ENCODE assay signal across 22 mouse cellular contexts in genomic region chr8:122704612-122705011, GRCm38 (mm10). TPM values are rescaled to one million over a fixed set of nuclear protein-coding genes. Genes with fewer than 3 reads are reported as not detected.
DNase-seq lines count a peak whose midpoint lies in the region; ATAC-seq and TF ChIP-seq lines count a peak whose summit lies in the region.
"Had no signal": no experiment of that assay in that cellular context is flagged by ENCODE, and none has a peak within 500 bp of the region (broad histone marks: within the 10 kb centered on the region; RNA-seq: fewer than 3 reads in every experiment).

No protein-coding gene starts in this region.

- H3K27me3 ChIP-seq in spleen, adult 2 months (ENCODE audit: control insufficient read depth, insufficient read depth, low read length), result no peaks in the 10 kb centered on the region
- H3K27me3 ChIP-seq in intestine, embryonic 15.5 days (replicated peaks), result no peaks in the 10 kb centered on the region

- H3K4me1 ChIP-seq in spleen, adult 2 months (ENCODE audit: control insufficient read depth, insufficient read depth, insufficient read length), result peaks cover 38% of the 10 kb centered on the region
- peaks cover 5% of the 10 kb centered on the region; the same call in 1 of the 2 replicates for H3K4me1 ChIP-seq in intestine, embryonic 15.5 days (replicated peaks)

- peak overlapping the region; percentile 31 for H3K27ac ChIP-seq in spleen, adult 2 months (ENCODE audit: insufficient read depth, low read length)
- H3K27ac ChIP-seq in intestine, embryonic 15.5 days, result no peak overlapping the region
- H3K27ac ChIP-seq: embryonic facial prominence, embryonic 10.5 days; forebrain, embryonic 13.5 days; gastrocnemius, adult 2 months; heart, embryonic 10.5 days; hindbrain, embryonic 12.5 days had no signal

- no peak overlapping the region for H3K9ac ChIP-seq in intestine, embryonic 15.5 days
- H3K9ac ChIP-seq: forebrain, embryonic 13.5 days; forebrain, postnatal 0 days; hindbrain, embryonic 12.5 days had no signal

- no peak for DNase-seq in spleen, adult 2 months (ENCODE audit: low read depth in 1 of 2, low spot score in 2 of 2)
- DNase-seq in spleen, adult 18-20 months, result no peak
- DNase-seq in thymus, postnatal 25 days, result peak; percentile 29
- DNase-seq in thymus, postnatal 36 days, result no peak
- DNase-seq in induced T-regulatory cell, adult 2 months (ENCODE audit: low read depth), result peak; percentile 58
- no peak for DNase-seq in heart, adult 11 months
- DNase-seq: adrenal gland, adult 2 months; adrenal gland, postnatal 25 days; cerebellum, adult 2 months; cerebellum, postnatal 10 days; forebrain, postnatal 0 days; gastrocnemius, adult 2 months; gastrocnemius, postnatal 25 days; heart, postnatal 10 days; heart, postnatal 4 days had no signal

- TF ChIP-seq CTCF in spleen, adult 2 months (IDR thresholded peaks at IDR 0.05; ENCODE audit: extremely low read depth, insufficient read depth, insufficient read length, insufficient replicate concordance), result no peak

- no peaks in the 10 kb centered on the region for H3K9me3 ChIP-seq in intestine, embryonic 15.5 days
- H3K9me3 ChIP-seq: embryonic facial prominence, embryonic 10.5 days; forebrain, embryonic 13.5 days; heart, embryonic 10.5 days; hindbrain, embryonic 12.5 days had no signal

- no peak overlapping the region for H3K4me3 ChIP-seq in spleen, adult 2 months (ENCODE audit: extremely low read depth, insufficient read depth, insufficient read length)
- H3K4me3 ChIP-seq in intestine, embryonic 15.5 days (replicated peaks), result no peak overlapping the region
- H3K4me3 ChIP-seq: embryonic facial prominence, embryonic 10.5 days; forebrain, embryonic 13.5 days; gastrocnemius, adult 2 months; heart, embryonic 10.5 days; hindbrain, embryonic 12.5 days had no signal

- no peak for ATAC-seq in intestine, embryonic 15.5 days
- ATAC-seq: forebrain, embryonic 13.5 days; forebrain, postnatal 0 days; hindbrain, embryonic 16.5 days; Patski had no signal

- 47% methylated on average over 3 of the region's 3 CpGs for WGBS in spleen, adult 2 months
- 73% methylated on average over 3 of the region's 3 CpGs for WGBS in intestine, embryonic 15.5 days

- H3K4me2 ChIP-seq in intestine, embryonic 15.5 days (replicated peaks), result no peak overlapping the region
- H3K4me2 ChIP-seq: forebrain, embryonic 13.5 days; hindbrain, embryonic 12.5 days had no signal

- no peaks in the 10 kb centered on the region for H3K36me3 ChIP-seq in spleen, adult 2 months (ENCODE audit: control insufficient read depth, insufficient read depth, low read length)
- H3K36me3 ChIP-seq in intestine, embryonic 15.5 days, result no peaks in the 10 kb centered on the region
- H3K36me3 ChIP-seq: embryonic facial prominence, embryonic 10.5 days; heart, embryonic 10.5 days; hindbrain, embryonic 12.5 days had no signal

- TF ChIP-seq POLR2A in spleen, adult 2 months (IDR thresholded peaks at IDR 0.05; ENCODE audit: low read depth, low read length), result no peak

RNA-seq across cellular contexts. Expression of gene Cbfa2t3, which starts 5.7 kb away (rescaled TPM):
- 38.3 and 40.2 TPM in 2 replicates for polyA plus RNA-seq in spleen, adult 2 months (2012; rRNA removed)
- polyA plus RNA-seq in intestine, embryonic 15.5 days (2015; fragmentation: Nextera tagmentation; extraction: Ambion mirVana), result 4.6 and 4.7 TPM in 2 replicates

Comparison
In these comparisons a context has a peak if more than half of its experiments do, and no peak if none do; other contexts are left out.
1. DNase-seq: peak in thymus, postnatal 25 days (single experiment) and induced T-regulatory cell, adult 2 months (single experiment); none in spleen, adult 2 months (0 of 2), spleen, adult 18-20 months (0 of 2), thymus, postnatal 36 days (0 of 2) and heart, adult 11 months (single experiment).